In genomic region chr10:100030385-100030784, GRCm38 (mm10) we compare ENCODE assay signal across 29 mouse cellular contexts. TPM values are rescaled to one million over a fixed set of nuclear protein-coding genes. Genes with fewer than 3 reads are reported as not detected.
DNase-seq lines count a peak whose midpoint lies in the region; ATAC-seq and TF ChIP-seq lines count a peak whose summit lies in the region.
"Had no signal": no experiment of that assay in that cellular context is flagged by ENCODE, and none has a peak within 500 bp of the region (broad histone marks: within the 10 kb centered on the region; RNA-seq: fewer than 3 reads in every experiment).

No protein-coding gene starts in this region.

- H3K27me3 ChIP-seq in lung, embryonic 14.5 days (ENCODE audit: insufficient read depth, low read length) = no peaks in the 10 kb centered on the region
- H3K27me3 ChIP-seq: embryonic facial prominence, embryonic 12.5 days; forebrain, embryonic 12.5 days; heart, embryonic 15.5 days; liver, embryonic 15.5 days; neural tube, embryonic 12.5 days had no signal

- peak; percentile 98 for ATAC-seq in frontal cortex, adult (ENCODE audit: low TSS enrichment)
- no peak for ATAC-seq in lung, embryonic 14.5 days (ENCODE audit: insufficient read depth)
- ATAC-seq: hindbrain, embryonic 16.5 days had no signal

- TF ChIP-seq CTCF in lung, embryonic 14.5 days (IDR thresholded peaks at IDR 0.05; ENCODE audit: low read depth) = no peak

- H3K4me1 ChIP-seq in lung, embryonic 14.5 days (ENCODE audit: insufficient read depth) = peaks cover 31% of the 10 kb centered on the region
- H3K4me1 ChIP-seq: neural tube, embryonic 12.5 days had no signal

- no peak overlapping the region for H3K4me3 ChIP-seq in lung, embryonic 14.5 days (ENCODE audit: low read depth, low read length)
- H3K4me3 ChIP-seq: embryonic facial prominence, embryonic 12.5 days; forebrain, embryonic 12.5 days; heart, embryonic 10.5 days; heart, embryonic 15.5 days; limb, embryonic 12.5 days; liver, embryonic 15.5 days; midbrain, embryonic 10.5 days; myocyte; neural tube, embryonic 12.5 days had no signal

- DNase-seq in frontal cortex, postnatal 25 days (ENCODE audit: low spot score in 2 of 2) = no peak
- peak; percentile 24 for DNase-seq in lung, embryonic 14.5 days
- DNase-seq in lung, adult 18-20 months = no peak
- DNase-seq in right cerebral cortex, adult 2 months (ENCODE audit: low spot score in 2 of 2) = peak; percentile 64 to 69
- DNase-seq in right cerebral cortex, postnatal 4 days = no peak
- DNase-seq in ovary, postnatal 10 days (ENCODE audit: low spot score) = no peak
- DNase-seq: adrenal gland, postnatal 25 days; cerebellum, adult 8-10 months; cerebellum, postnatal 25 days; embryo, embryonic 11 days; gastrocnemius, postnatal 25 days; kidney, adult 18-20 months; kidney, postnatal 4 days; lung, postnatal 14 days; right cerebral cortex, postnatal 14 days; thymus, adult 2 months; thymus, postnatal 36 days had no signal

- H3K36me3 ChIP-seq in lung, embryonic 14.5 days (ENCODE audit: insufficient read depth) = no peaks in the 10 kb centered on the region
- H3K36me3 ChIP-seq: embryonic facial prominence, embryonic 12.5 days; forebrain, embryonic 12.5 days; heart, embryonic 15.5 days; limb, embryonic 12.5 days; liver, embryonic 15.5 days; midbrain, embryonic 10.5 days; neural tube, embryonic 12.5 days had no signal

- peak overlapping the region; percentile 69; the same call in 1 of the 2 replicates for H3K27ac ChIP-seq in lung, embryonic 14.5 days (ENCODE audit: low read depth)
- H3K27ac ChIP-seq: embryonic facial prominence, embryonic 12.5 days; forebrain, embryonic 12.5 days; heart, embryonic 10.5 days; heart, embryonic 15.5 days; kidney, postnatal 0 days; limb, embryonic 12.5 days; liver, embryonic 15.5 days; midbrain, embryonic 10.5 days; neural tube, embryonic 12.5 days had no signal

- 65% methylated on average over 5 of the region's 5 CpGs for WGBS in lung, embryonic 14.5 days

- H3K9me3 ChIP-seq in lung, embryonic 14.5 days (ENCODE audit: low read depth, low read length) = no peaks in the 10 kb centered on the region
- H3K9me3 ChIP-seq: embryonic facial prominence, embryonic 12.5 days; forebrain, embryonic 12.5 days; heart, embryonic 10.5 days; heart, embryonic 15.5 days; limb, embryonic 12.5 days; liver, embryonic 15.5 days; midbrain, embryonic 10.5 days; neural tube, embryonic 12.5 days had no signal

- peak overlapping the region; percentile 39; the same call in 1 of the 2 replicates for H3K4me2 ChIP-seq in lung, embryonic 14.5 days
- H3K4me2 ChIP-seq: embryonic facial prominence, embryonic 12.5 days; forebrain, embryonic 12.5 days; heart, embryonic 15.5 days; limb, embryonic 12.5 days; liver, embryonic 15.5 days; neural tube, embryonic 12.5 days had no signal

- no peak overlapping the region for H3K9ac ChIP-seq in lung, embryonic 14.5 days
- H3K9ac ChIP-seq: embryonic facial prominence, embryonic 12.5 days; forebrain, embryonic 12.5 days; heart, embryonic 15.5 days; limb, embryonic 12.5 days; liver, embryonic 15.5 days; neural tube, embryonic 12.5 days had no signal

RNA-seq across cellular contexts. Expression of gene Kitl, which starts 15.0 kb away (rescaled TPM):
- polyA plus RNA-seq in lung, embryonic 14.5 days (2014; fragmentation: Nextera tagmentation; extraction: Ambion mirVana) = 57.5 and 60.4 TPM in 2 replicates

Comparison
In these comparisons a context has a peak if more than half of its experiments do, and no peak if none do; other contexts are left out.
1. DNase-seq: peak in lung, embryonic 14.5 days (single experiment) and right cerebral cortex, adult 2 months (2 of 2); none in frontal cortex, postnatal 25 days (0 of 2), lung, adult 18-20 months (0 of 2), right cerebral cortex, postnatal 4 days (single experiment) and ovary, postnatal 10 days (single experiment).